Mouse (Mus musculus): ENCODE measurements around the gene 5730522E02Rik.

GRCm38 (mm10) chr11:25941504-25941903 lies 269.1 kb downstream of the 5730522E02Rik start:
- no peak for TF ChIP-seq POLR2A (IDR thresholded peaks at IDR 0.05; ENCODE audit: borderline replicate concordance, low read depth, low read length)
- TF ChIP-seq CTCF (IDR thresholded peaks at IDR 0.05; ENCODE audit: low read depth, low read length), result no peak
